Mouse (Mus musculus): Measurements from ENCODE around the gene Pde1a.

Gene Pde1a

GRCm38 (mm10) chr2:79819543-79819942 is 309.7 kb downstream of the Pde1a start:
- no peak for DNase-seq (ENCODE audit: low spot score in 2 of 2)

GRCm38 (mm10) chr2:79815708-79816484 is 313.4 kb downstream of the Pde1a start:
- no peak for DNase-seq (ENCODE audit: low spot score in 2 of 2)

DNA sequence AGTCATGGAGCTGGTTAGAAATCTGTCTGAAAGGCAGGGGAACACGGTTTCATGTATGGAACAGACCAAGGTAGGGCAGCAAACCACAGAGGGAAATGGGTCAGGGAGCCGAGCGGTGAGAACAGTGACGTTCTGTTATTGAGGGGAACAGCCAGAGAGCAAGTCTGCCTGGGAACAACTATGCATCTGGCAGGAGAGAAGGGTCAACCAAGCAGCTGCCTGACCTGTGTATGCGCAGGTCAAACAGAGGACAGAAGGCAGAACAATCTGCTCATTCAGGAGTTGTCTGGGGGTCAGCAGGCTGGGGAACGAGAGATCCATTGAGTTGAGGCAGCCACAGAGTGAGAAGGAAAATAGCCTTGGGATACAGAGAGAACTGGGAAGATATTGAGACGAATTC is 330.6 kb downstream of the Pde1a start:
- no peak for DNase-seq (ENCODE audit: low spot score in 2 of 2)

GRCm38 (mm10) chr2:79797444-79797843 is 331.8 kb downstream of the Pde1a start:
- no peak for DNase-seq (ENCODE audit: low spot score in 2 of 2)

- DNase-seq (ENCODE audit: low spot score in 2 of 2), result no peak
Observed at GRCm38 (mm10) chr2:79793186-79793585, 336.1 kb downstream of the Pde1a start.

DNA sequence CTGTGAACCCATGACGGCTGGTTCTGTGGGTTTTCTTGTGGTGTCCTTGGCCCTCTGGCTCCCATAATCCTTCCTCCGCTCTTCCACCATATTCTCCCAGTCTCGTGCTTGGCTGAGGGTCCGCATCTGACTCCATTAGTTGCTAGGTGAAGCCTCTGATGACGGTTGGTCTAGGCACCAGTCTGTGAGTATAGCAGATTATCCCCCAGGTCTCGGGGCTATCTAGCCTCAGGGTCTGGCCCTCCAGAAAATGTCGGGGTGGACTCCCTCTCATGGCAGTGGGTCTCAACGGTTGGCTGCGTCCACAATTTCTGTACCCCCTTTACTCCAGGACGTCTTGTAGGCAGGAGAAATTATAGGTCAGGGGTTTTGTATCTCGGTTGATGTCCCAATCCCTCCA is 342.8 kb downstream of the Pde1a start:
- no peak for DNase-seq (ENCODE audit: low spot score in 2 of 2)

GRCm38 (mm10) chr2:79785541-79786134 is 343.6 kb downstream of the Pde1a start:
- no peak for DNase-seq (ENCODE audit: low spot score in 2 of 2)
